ENCODE assay signal across 17 mouse cellular contexts in genomic region chr2:106383415-106384285, GRCm38 (mm10).
DNase-seq lines count a peak whose midpoint lies in the region; ATAC-seq and TF ChIP-seq lines count a peak whose summit lies in the region.
"Had no signal": no experiment of that assay in that cellular context is flagged by ENCODE, and none has a peak within 500 bp of the region (broad histone marks: within the 10 kb centered on the region; RNA-seq: fewer than 3 reads in every experiment).

No protein-coding gene starts in this region.

- H3K9ac ChIP-seq in kidney, postnatal 0 days (ENCODE audit: low read depth, low read length) = no peak overlapping the region
- H3K9ac ChIP-seq: liver, embryonic 13.5 days had no signal

- no peak for DNase-seq in cerebellum, postnatal 4 days (ENCODE audit: low spot score in 2 of 2)
- peak; percentile 11 for DNase-seq in kidney, postnatal 0 days (ENCODE audit: low spot score)
- DNase-seq in kidney, adult 9 months = no peak
- peak; percentile 46 for DNase-seq in cerebellum, adult 11 months
- DNase-seq in cerebellum, postnatal 25 days = peak; percentile 45 to 64
- no peak for DNase-seq in layer of hippocampus, postnatal 10 days (ENCODE audit: low spot score in 2 of 2)
- no peak for DNase-seq in neural tube, embryonic 10.5 days (ENCODE audit: extremely low spot score, low spot score)
- DNase-seq: adrenal gland, postnatal 10 days; gastrocnemius, postnatal 25 days; liver, embryonic 13.5 days; lung, postnatal 14 days; right cerebral cortex, postnatal 25 days; thymus, adult 18-20 months had no signal

- peak; percentile 76 for ATAC-seq in cerebellum, adult (ENCODE audit: insufficient number of reproducible peaks, low FRiP score, low TSS enrichment)
- ATAC-seq in kidney, postnatal 0 days (replicated peaks; ENCODE audit: low FRiP score, low read depth) = no peak

- H3K27ac ChIP-seq in kidney, postnatal 0 days = no peak overlapping the region
- H3K27ac ChIP-seq: liver, embryonic 13.5 days had no signal

- H3K4me3 ChIP-seq in kidney, postnatal 0 days (replicated peaks; ENCODE audit: low read depth, low read length) = no peak overlapping the region
- H3K4me3 ChIP-seq: erythroblast, embryonic 14.5 days; liver, embryonic 13.5 days; myocyte had no signal

- H3K4me1 ChIP-seq in kidney, postnatal 0 days (replicated peaks; ENCODE audit: insufficient read depth, low read length) = no peaks in the 10 kb centered on the region
- H3K4me1 ChIP-seq: liver, embryonic 13.5 days had no signal

- TF ChIP-seq CTCF in kidney, postnatal 0 days (IDR thresholded peaks at IDR 0.05; ENCODE audit: low read depth) = no peak

- H3K36me3 ChIP-seq in kidney, postnatal 0 days (ENCODE audit: insufficient read depth, low read length) = no peaks in the 10 kb centered on the region
- H3K36me3 ChIP-seq: liver, embryonic 13.5 days had no signal

- no peaks in the 10 kb centered on the region for H3K27me3 ChIP-seq in kidney, postnatal 0 days (ENCODE audit: insufficient read depth, low read length)
- H3K27me3 ChIP-seq: liver, embryonic 13.5 days had no signal

- no peak overlapping the region for H3K4me2 ChIP-seq in kidney, postnatal 0 days (ENCODE audit: low read length)
- H3K4me2 ChIP-seq: heart, embryonic 11.5 days; liver, embryonic 13.5 days had no signal

- 58% methylated on average over 14 of the region's 14 CpGs for WGBS in kidney, postnatal 0 days

- no peaks in the 10 kb centered on the region for H3K9me3 ChIP-seq in kidney, postnatal 0 days (replicated peaks; ENCODE audit: low read length)
- H3K9me3 ChIP-seq: liver, embryonic 13.5 days had no signal

Comparison
In these comparisons a context has a peak if more than half of its experiments do, and no peak if none do; other contexts are left out.
1. DNase-seq: peak in kidney, postnatal 0 days (single experiment), cerebellum, adult 11 months (single experiment) and cerebellum, postnatal 25 days (2 of 2); none in cerebellum, postnatal 4 days (0 of 2), kidney, adult 9 months (single experiment), layer of hippocampus, postnatal 10 days (0 of 2) and neural tube, embryonic 10.5 days (single experiment).